Mouse (Mus musculus) neural tube, embryonic 13.5 days (tissue): ENCODE data around the gene Zfp870. TPM values are rescaled to one million over a fixed set of nuclear protein-coding genes. Genes with fewer than 3 reads are reported as not detected.
"Not testable (repeated sequence)": the region's sequence is repeated elsewhere in the genome, so short reads cannot be mapped to it uniquely, and the experiment has no call there.

Experiments used
- ATAC-seq: fragments of 200-750 bp; cut with Nextera tagmentation; 2 replicates; pipeline ENCODE4 v1.8.0; 2017; ENCODE audit warnings: low read depth, mild to moderate bottlenecking, moderate TSS enrichment, moderate library complexity
- H3K27ac ChIP-seq: fragments of 300-500 bp; sonication (generic); replicated peaks from 2 replicates; pipeline ENCODE4 v1.5.1; 2015; ENCODE audit warnings: moderate library complexity, mild to moderate bottlenecking, inconsistent platforms
- H3K27me3 ChIP-seq: fragments of 300-500 bp; sonication (generic); 2 replicates; pipeline ENCODE4 v1.6.1; 2015; ENCODE audit warnings: mild to moderate bottlenecking, inconsistent platforms
- H3K36me3 ChIP-seq: fragments of 300-500 bp; sonication (generic); 2 replicates; pipeline ENCODE4 v1.6.1; 2015; ENCODE audit warnings: mild to moderate bottlenecking, inconsistent platforms
- H3K4me1 ChIP-seq: fragments of 300-500 bp; sonication (generic); replicated peaks from 2 replicates; pipeline ENCODE4 v1.6.1; 2015; ENCODE audit warnings: inconsistent platforms
- H3K4me2 ChIP-seq: fragments of 300-500 bp; sonication (generic); 2 replicates; pipeline ENCODE4 v1.6.1; 2015; ENCODE audit warnings: inconsistent platforms, mild to moderate bottlenecking, moderate library complexity
- H3K4me3 ChIP-seq: fragments of 300-500 bp; sonication (generic); 2 replicates; pipeline ENCODE4 v1.5.1; 2015; ENCODE audit warnings: mild to moderate bottlenecking, inconsistent platforms
- H3K9ac ChIP-seq: fragments of 300-500 bp; sonication (generic); 2 replicates; pipeline ENCODE4 v1.6.1; 2015; ENCODE audit warnings: moderate library complexity, mild to moderate bottlenecking, inconsistent platforms
- H3K9me3 ChIP-seq: fragments of 300-500 bp; sonication (generic); 2 replicates; pipeline ENCODE4 v1.6.1; 2016; ENCODE audit warnings: inconsistent platforms
- WGBS: fragments of 180-500 bp; shearing (Covaris S2); methylation state at CpG from one replicate; pipeline ENCODE4 v1.1.7; 2015; 5-methylcytosine and 5-hydroxymethylcytosine counted together
- polyA plus RNA-seq: library from polyadenylated mRNA; unstranded; fragments of >200 nt; fragmentation: Nextera tagmentation; extraction: Ambion mirVana; gene quantifications from 2 replicates; pipeline ENCODE4 v1.2.1, GENCODE M21; 2015

Zfp870 gene
- polyA plus RNA-seq, 1 experiment from 2014 or later, result 6.1 TPM

GRCm38 (mm10) chr17:32856713-32857112 is 34.7 kb downstream of the Zfp870 start:
- not testable (repeated sequence) for H3K9me3 ChIP-seq, H3K27me3 ChIP-seq, H3K27ac ChIP-seq, H3K4me1 ChIP-seq, H3K36me3 ChIP-seq, ATAC-seq, H3K4me3 ChIP-seq, H3K9ac ChIP-seq, H3K4me2 ChIP-seq
- WGBS, result 73% methylated on average over 4 of the region's 6 CpGs

DNA sequence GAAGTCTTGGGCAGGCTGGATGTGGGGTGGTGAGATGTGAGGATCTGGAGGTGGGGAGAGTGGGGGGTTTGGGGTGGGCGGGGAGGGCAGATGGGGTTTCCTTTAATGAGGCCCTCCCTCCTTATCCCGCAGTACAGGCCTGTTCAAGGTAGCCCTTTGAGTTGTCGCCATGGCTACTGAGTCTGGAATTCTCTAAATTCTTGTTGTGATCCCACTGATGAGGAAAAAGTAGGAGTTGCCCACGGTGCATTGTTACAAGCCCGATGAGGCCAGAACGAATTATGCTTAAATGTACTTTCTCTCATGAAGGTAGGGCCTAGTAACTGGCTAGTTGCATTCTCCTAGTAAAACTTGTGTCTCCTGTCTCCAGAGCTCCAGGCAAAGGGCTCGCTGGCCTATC is 39.9 kb downstream of the Zfp870 start:
- H3K27me3 ChIP-seq, result no peaks in the 10 kb centered on the region
- 35% methylated on average over 7 of the region's 7 CpGs for WGBS
- H3K4me2 ChIP-seq, result no peak overlapping the region
- no peak for ATAC-seq
- H3K36me3 ChIP-seq, result no peaks in the 10 kb centered on the region
- H3K4me3 ChIP-seq, result no peak overlapping the region
- H3K4me1 ChIP-seq, result no peaks in the 10 kb centered on the region; the same call in 1 of the 2 replicates
- H3K27ac ChIP-seq, result no peak overlapping the region
- no peak overlapping the region for H3K9ac ChIP-seq
- H3K9me3 ChIP-seq, result no peaks in the 10 kb centered on the region

DNA sequence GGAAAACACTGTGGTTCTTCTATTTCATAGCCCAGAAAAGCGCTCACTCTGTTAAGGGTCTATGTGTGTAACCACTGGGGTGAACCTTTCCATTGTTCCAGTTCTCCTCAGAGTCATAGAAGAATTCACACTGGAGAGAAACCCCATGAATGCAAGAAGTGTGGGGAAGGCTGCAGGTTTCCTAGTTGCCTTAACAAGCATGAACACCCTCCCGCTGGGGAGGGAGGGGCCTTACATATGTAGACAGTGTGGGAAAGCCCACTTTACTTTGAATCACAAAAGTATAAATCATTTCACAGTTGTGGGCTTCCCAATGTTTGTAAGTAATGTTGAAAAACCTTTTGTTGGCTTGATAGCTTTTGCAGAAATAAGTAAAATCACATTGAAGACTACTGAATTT is 50.1 kb downstream of the Zfp870 start:
- 34% methylated on average over 2 of the region's 2 CpGs for WGBS
- Histone ChIP-seq H3K27ac (no peak overlapping the region), H3K9ac (no peak overlapping the region), H3K27me3 (no peaks in the 10 kb centered on the region), H3K36me3 (no peaks in the 10 kb centered on the region), H3K4me3 (no peak overlapping the region), H3K4me2 (no peak overlapping the region), H3K9me3 (0 out of 2 replicates have a peak, but pooled peaks cover 5% of the 10 kb centered on the region), H3K4me1 (peaks cover 7% of the 10 kb centered on the region; the same call in 1 of the 2 replicates)
- no peak for ATAC-seq

- no peak overlapping the region for H3K4me2 ChIP-seq
- WGBS, result 46% methylated on average over 15 of the region's 15 CpGs
These were observed 52.2 kb downstream of the Zfp870 start for GRCm38 (mm10) chr17:32839083-32839802.

DNA sequence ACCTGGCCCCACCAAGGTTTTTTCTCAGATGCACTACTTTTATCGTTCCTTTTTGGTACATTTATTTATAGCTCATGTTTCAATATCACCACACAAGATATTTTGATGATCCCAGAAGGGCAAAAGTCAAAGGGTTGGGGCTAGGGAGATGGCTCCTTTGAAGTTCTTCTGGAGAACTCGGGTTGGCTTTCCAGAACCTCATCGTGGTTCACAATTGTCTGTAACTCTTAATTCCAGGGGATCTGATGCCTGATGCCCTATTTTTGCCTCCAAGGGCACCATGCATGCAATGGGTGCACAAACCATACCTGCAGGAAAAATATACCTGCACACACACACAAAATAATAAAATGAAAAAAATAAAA is 61.0 kb downstream of the Zfp870 start:
- 0 out of 2 replicates have a peak overlapping the region, but pooled peaks have one; percentile 99 for H3K9ac ChIP-seq
- no peaks in the 10 kb centered on the region for H3K9me3 ChIP-seq
- whole genome bisulfite sequencing, result 41% methylated on average over 3 of the region's 3 CpGs
- peak overlapping the region; percentile 87; the same call in 1 of the 2 replicates for H3K27ac ChIP-seq
- ATAC-seq, result no peak; the same call in none of the 2 replicates
- no peaks in the 10 kb centered on the region for H3K27me3 ChIP-seq
- peak overlapping the region; percentile 87 for H3K4me3 ChIP-seq
- H3K4me1 ChIP-seq, result peaks cover 19% of the 10 kb centered on the region
- peak overlapping the region; percentile 89 for H3K4me2 ChIP-seq
- peaks cover 17% of the 10 kb centered on the region for H3K36me3 ChIP-seq

More at GRCm38 (mm10) chr17:32839083-32839802, 52.2 kb downstream of the Zfp870 start:
- no peak overlapping the region for H3K27ac ChIP-seq
- 0 out of 2 replicates have a peak, but pooled peaks cover 5% of the 10 kb centered on the region for H3K9me3 ChIP-seq
- no peak; the same call in 1 of the 2 replicates for ATAC-seq
- H3K27me3 ChIP-seq, result no peaks in the 10 kb centered on the region
- peaks cover 7% of the 10 kb centered on the region; the same call in 1 of the 2 replicates for H3K4me1 ChIP-seq
- no peak overlapping the region for H3K4me3 ChIP-seq
- H3K9ac ChIP-seq, result no peak overlapping the region
- H3K36me3 ChIP-seq, result no peaks in the 10 kb centered on the region

- peak; percentile 99 for ATAC-seq
- H3K27ac ChIP-seq, result peak within 1 kb of the TSS; percentile 87
- H3K4me1 ChIP-seq, result peaks cover 19% of the 10 kb centered on the region
- peak within 1 kb of the TSS; percentile 87 for H3K4me3 ChIP-seq
- no peaks in the 10 kb centered on the region for H3K9me3 ChIP-seq
- H3K4me2 ChIP-seq, result peak within 1 kb of the TSS; percentile 89
- H3K27me3 ChIP-seq, result no peaks in the 10 kb centered on the region
- WGBS, result 2% methylated on average over 35 of the region's 35 CpGs
- peak within 1 kb of the TSS; percentile 99 for H3K9ac ChIP-seq
- peaks cover 23% of the 10 kb centered on the region for H3K36me3 ChIP-seq
These were observed 61.7 kb downstream of the Zfp870 start, which contains the start of gene Zfp799 for GRCm38 (mm10) chr17:32829540-32830417. Gene Zfp799, minus strand, starts transcription at chr17:32830261.

Other genes with a start within 250 kb of the Zfp870 start
- gene Cyp4f40, start 232.7 kb downstream of the Zfp870 start, polyA plus RNA-seq, result not detected in 2 replicates
- gene Cyp4f15, start 206.0 kb downstream of the Zfp870 start, polyA plus RNA-seq, result 1.0 and 1.6 TPM in 2 replicates
- 24.3 and 28.1 TPM in 2 replicates for gene Zfp871, start 103.4 kb downstream of the Zfp870 start, polyA plus RNA-seq
- gene Zfp811, start 81.7 kb downstream of the Zfp870 start, polyA plus RNA-seq, result 48.7 and 55.0 TPM in 2 replicates
- 18.4 and 18.8 TPM in 2 replicates for gene Zfp799, start 61.4 kb downstream of the Zfp870 start, polyA plus RNA-seq
- not detected in 2 replicates for gene Cyp4f14, start 25.7 kb upstream of the Zfp870 start, polyA plus RNA-seq
- 7.0 and 8.2 TPM in 2 replicates for gene Cyp4f13, start 55.8 kb upstream of the Zfp870 start, polyA plus RNA-seq
- gene Zfp472, start 74.2 kb upstream of the Zfp870 start, polyA plus RNA-seq, result 8.8 and 10.2 TPM in 2 replicates
- 19.3 and 23.2 TPM in 2 replicates for gene Zfp952, start 101.5 kb upstream of the Zfp870 start, polyA plus RNA-seq
- gene Zfp763, start 141.8 kb upstream of the Zfp870 start, polyA plus RNA-seq, result 25.9 and 27.4 TPM in 2 replicates
- not detected in 2 replicates for gene 4921501E09Rik, start 176.4 kb upstream of the Zfp870 start, polyA plus RNA-seq
- 17.7 and 23.4 TPM in 2 replicates for gene Zfp563, start 197.7 kb upstream of the Zfp870 start, polyA plus RNA-seq
- gene Morc2b, start 248.0 kb upstream of the Zfp870 start, polyA plus RNA-seq, result 0.62 and 0.64 TPM in 2 replicates